Mouse (Mus musculus) common myeloid progenitor, adult 5-6 weeks (primary cell): ENCODE data around the gene Hmgcs2. TPM values are rescaled to one million over a fixed set of nuclear protein-coding genes. Genes with fewer than 3 reads are reported as not detected.

Experiments
- ATAC-seq: replicated peaks from 2 replicates; pipeline ENCODE4 v1.8.0; 2016; ENCODE audit warnings: low read depth, mild to moderate bottlenecking, moderate TSS enrichment, inconsistent platforms; ENCODE audit not compliant: poor library complexity, severe bottlenecking
- total RNA-seq: library from RNA; stranded (forward); fragments of 200-1000, 187-1606 nt; gene quantifications from 2 replicates; pipeline ENCODE4 v1.2.3, GENCODE M21; 2017

Hmgcs2 gene
- total RNA-seq, result 0.05 and 0.58 TPM in 2 replicates

DNA sequence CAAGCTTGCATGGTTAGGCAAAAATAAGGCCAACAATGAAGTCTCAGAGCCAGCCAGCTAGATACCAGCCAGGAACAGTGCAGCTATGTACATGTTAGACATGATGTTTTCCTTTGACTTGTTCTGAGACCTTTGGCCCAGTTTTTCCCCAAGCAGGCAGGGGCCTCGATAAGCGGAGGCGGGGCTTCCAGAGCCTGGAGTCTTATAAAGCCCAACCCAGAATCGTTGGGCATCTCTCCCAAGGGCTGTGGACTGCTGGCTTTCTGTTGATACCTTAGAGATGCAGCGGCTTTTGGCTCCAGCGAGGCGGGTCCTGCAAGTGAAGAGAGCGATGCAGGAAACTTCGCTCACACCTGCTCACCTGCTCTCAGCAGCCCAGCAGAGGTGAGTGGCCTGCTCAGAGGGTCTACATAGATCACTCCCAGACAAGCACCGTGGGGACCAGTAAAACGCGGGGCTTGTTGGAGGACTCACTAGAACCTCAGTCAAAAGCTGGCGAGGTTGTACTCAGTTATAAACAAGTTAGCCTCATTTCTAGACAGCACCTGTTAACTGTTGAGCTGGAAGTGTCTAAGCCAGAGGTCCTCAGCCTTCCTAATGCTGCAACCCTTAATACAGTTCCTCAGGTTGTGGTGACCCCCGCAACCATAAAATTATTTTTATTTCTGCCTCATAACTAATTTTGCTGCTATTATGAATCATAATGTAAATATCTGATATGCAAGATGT, at the start of gene Hmgcs2:
TSS of gene Hmgcs2 (plus strand) at position 232 of the 729 bp plus-strand sequence.
- no peak; the same call in 1 of the 2 replicates for ATAC-seq

DNA sequence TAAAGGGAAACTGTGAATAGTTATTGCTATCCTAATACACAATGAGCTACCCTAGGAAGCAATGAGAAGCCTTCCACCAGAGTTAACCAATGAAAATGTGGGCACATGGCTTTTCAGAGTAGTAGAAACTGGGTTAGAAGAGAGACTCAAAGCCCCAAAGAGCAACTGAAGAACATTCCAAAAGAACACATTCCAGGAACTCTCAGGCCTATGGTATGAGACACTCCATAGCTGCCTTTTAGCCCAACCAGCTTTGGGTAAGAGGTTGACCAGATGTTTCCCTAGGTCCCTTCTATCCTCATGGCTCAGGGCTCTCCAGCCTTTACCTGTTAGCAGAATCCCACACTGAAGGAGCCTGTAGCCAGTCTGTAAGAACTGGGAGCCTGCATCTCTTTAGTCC, 46.7 kb upstream of the Hmgcs2 start:
- no peak for ATAC-seq

- ATAC-seq, result no peak
These were observed 44.0 kb upstream of the Hmgcs2 start for GRCm38 (mm10) chr3:98236266-98236665.

DNA sequence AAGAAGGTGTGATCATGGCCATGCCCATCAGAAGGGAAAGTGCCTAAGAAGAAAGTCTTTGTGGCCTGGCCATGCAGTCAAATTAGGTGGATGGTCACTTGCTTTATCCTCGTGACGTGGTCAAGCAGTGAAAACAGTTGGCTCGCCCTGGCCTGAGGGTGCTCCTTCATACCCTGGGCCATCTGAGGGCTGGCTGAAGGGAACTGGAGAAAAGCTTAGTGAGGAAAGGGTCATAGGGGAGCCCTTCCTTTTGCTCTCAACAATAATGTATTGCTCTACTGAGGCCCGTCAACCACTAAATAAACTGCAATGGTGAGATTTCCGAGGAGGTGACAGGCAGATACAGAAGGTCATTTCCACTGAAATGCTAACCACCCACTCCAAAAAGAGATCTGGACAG, 43.0 kb upstream of the Hmgcs2 start:
- no peak for ATAC-seq

DNA sequence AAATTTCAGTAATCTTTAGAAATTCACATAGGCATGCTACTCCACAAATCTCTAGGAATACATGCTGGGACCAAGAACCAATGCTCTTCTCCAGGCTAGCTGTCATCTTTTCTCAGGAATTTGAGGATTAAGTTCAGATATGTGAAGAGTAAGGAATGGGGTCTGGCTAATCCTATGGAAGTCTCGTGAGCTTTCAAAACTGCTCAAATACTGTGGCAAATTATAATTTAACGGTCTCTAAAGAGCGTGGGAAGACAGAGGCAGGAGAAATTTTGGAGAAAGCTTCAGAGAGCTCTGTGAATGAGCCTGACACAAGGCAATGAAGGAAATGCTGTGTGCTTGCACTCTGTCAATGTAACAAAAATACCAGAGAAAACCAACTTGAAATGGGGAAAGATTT, 42.1 kb upstream of the Hmgcs2 start:
- ATAC-seq, result no peak

DNA sequence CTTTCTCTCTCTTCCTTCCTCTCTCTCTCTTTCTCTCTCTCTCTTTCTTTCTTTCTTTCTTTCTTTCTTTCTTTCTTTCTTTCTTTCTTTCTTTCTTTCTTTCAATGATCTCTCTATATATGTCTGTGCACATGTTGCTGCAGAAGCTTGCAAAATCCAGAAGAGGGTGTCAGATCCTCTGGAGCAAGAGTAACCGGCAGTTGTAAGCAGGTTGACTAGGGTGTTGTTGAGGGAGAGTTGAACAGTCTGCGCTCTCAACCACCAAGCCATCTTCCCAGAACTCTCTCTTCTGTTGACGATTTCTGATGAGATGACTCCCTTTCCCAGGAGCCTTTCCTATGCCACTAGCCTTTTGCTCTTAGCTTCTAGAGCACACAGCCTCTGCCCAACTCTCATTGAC, 38.2 kb upstream of the Hmgcs2 start:
- no peak for ATAC-seq

DNA sequence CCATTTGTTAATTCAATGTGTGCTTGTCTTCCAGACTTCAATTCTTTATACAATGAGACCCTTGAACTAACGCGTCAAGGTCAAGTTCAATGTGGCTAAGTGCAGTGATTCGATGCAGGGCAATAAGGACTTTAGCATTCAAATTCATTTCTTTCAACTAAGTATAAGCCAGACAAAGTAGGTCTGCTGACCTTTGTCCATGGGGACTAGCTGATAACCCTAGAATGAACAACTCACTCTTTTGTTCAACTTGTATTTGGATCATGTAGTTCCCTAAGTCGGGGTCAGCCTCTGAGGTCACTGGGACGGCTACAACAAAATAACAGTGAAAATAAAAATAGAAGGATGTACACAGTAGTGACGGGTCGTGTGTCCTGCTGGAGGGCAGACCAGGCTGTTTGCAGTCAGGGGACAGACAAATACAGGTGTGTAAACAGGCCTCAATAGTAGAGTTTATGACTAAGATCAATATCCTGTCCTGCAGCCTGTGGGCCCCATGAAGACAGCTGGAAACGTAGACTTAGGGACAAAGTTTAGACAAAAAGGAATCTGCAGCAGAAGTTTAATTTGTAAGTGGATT, 37.7 kb upstream of the Hmgcs2 start:
- ATAC-seq, result no peak

DNA sequence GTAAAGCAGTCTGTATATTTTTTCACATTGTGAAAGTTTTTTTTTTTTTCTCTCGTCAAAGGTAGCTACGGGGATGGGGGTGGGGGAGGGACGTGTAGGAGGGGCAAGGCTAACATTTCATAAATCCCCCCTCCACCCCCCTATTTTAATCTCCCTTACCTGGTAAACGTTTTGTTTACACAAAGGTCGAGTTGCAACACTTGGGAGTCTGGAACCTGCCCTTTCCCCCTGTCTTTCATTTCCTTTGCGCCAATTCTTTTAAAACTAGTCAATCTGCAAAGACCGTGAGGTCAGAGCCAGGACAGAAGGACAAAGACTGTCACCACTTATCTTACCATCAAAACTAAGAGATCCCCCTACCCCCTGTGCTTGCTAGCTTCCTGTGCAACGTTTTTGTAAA, 34.3 kb upstream of the Hmgcs2 start:
- ATAC-seq, result no peak

DNA sequence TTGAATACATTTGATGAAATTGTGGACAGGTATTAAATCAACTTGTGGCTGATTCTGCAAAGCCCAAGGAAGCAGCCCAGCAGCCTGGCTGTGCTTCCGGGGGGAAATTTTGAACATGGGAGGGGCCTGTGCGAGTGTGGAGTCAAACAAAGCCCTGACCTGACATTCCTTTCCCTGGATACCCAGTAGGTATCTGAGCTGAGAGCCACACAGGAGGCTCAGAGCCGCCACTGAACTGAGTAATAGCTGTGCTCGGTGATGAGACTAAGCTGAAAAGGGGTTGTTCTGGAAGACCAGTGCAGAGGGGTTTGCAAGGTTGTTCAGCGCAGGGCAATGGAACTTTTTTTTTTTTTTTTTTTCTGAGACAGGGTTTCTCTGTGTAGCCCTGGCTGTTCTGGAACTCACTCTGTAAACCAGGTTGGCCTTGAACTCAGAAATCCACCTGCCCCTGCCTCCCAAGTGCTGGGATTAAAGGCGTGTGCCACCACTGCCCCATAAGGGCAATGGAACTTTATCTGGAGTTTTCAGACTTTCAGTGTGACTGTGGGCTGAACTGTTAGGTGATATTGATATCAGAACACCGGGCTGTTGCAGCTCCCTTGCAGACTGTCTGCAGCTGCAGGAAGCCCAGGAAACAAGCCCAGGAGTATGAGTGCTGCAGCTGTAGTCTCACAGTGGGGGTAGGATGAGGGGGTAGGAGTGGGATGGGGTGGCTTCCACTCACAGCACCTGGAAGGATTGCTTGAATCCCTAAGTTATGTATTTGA, 33.1 kb upstream of the Hmgcs2 start:
- ATAC-seq, result 0 out of 2 replicates have a peak, but pooled peaks have one; percentile 29

DNA sequence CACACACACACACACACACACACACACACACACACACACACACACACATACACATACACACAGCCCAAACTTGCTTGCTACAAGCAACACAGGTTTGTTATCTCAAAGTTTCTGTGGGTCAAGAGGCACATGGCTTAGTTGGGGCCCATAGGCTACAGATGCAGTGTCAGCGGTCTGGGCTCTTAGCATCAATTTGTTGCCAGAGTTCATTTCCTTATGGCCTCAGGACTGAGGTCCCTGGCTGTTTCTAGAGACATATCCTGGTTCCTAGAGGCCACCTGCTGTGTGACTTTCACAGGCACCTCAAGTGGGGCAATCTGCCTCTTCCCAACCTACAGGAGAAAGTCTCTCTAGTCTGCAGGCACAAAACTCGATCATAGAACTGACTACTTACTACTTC, 30.9 kb upstream of the Hmgcs2 start:
- ATAC-seq, result no peak

- peak; percentile 53; the same call in 1 of the 2 replicates for ATAC-seq
These were observed 30.3 kb upstream of the Hmgcs2 start for GRCm38 (mm10) chr3:98249833-98250448.

GRCm38 (mm10) chr3:98254059-98254458, 26.2 kb upstream of the Hmgcs2 start:
- peak; percentile 72 for ATAC-seq

GRCm38 (mm10) chr3:98254656-98255583, 25.3 kb upstream of the Hmgcs2 start:
- ATAC-seq, result no peak

GRCm38 (mm10) chr3:98258723-98259122, 21.5 kb upstream of the Hmgcs2 start:
- peak; percentile 87 for ATAC-seq

DNA sequence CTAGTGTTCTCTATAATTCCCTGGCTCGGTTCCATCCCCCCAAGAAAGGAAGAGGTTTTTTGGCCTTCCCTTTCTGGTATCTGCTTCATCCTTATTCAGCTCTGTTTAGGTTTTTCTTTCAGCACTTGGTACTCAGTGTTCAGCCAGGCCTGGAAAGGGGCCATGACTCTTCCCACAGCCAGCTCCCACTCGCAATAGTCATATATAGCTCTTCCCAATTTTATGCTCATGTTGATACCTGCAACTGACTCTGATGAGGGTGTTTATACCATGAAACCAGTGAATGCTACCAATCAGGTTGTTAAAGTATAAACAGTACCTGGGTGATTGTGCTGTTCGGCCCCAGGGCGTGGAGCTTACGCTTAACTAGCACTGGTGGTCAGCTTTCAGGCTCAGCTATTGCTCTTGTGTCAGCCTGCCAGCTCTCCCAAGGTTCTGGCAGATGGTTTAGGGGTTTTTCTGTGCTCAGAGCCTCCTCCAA, 20.9 kb upstream of the Hmgcs2 start:
- ATAC-seq, result no peak

- ATAC-seq, result no peak
These were observed 19.7 kb upstream of the Hmgcs2 start for GRCm38 (mm10) chr3:98260534-98260933.

GRCm38 (mm10) chr3:98261415-98261814, 18.8 kb upstream of the Hmgcs2 start:
- ATAC-seq, result no peak

DNA sequence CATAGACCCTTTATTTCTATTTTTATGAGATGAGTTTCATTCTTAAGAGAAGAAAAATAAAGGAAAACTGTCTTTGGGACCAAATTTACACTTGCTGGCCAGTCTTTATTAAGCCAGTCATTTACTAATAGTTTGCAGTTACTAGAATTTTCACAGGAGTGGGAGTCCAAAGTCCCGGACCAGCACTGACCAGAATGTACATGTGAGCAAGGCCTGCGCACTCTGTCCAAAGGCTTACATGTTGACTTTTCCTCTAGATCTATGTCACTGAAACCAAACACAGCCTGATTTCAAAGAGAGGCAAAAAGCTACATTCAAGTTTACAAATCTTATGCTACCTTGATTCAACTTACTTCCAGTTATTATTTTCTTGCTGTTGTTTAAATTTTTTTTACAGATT, 18.1 kb upstream of the Hmgcs2 start:
- ATAC-seq, result no peak

GRCm38 (mm10) chr3:98267249-98267651, 13.0 kb upstream of the Hmgcs2 start:
- peak; percentile 76 for ATAC-seq
